Mouse (Mus musculus) spleen, postnatal 14 days (tissue): ENCODE data around the gene Amfr.

Source experiments
- DNase-seq, 2 experiments: peaks; one replicate each; pipeline ENCODE4 v3.0.0; 2021 to 2022; ENCODE audit warnings: low spot score in 2 of 2

Amfr gene

GRCm38 (mm10) chr8:94012013-94012951, at the start of gene Amfr:
Gene Amfr, minus strand, starts transcription at chr8:94012842.
- DNase-seq, result peak; percentile 53 to 64

- DNase-seq, result peak in 1 of 2 experiments; percentile 38
Observed at GRCm38 (mm10) chr8:94057157-94057854, 44.7 kb upstream of the Amfr start.

- DNase-seq, result no peak
Observed at GRCm38 (mm10) chr8:94052696-94053095, 40.1 kb upstream of the Amfr start.

- no peak for DNase-seq
Observed at GRCm38 (mm10) chr8:94047845-94048244, 35.2 kb upstream of the Amfr start.

- no peak for DNase-seq
Observed at GRCm38 (mm10) chr8:94037806-94038205, 25.2 kb upstream of the Amfr start.

GRCm38 (mm10) chr8:94036944-94037524, 24.4 kb upstream of the Amfr start, which contains the start of the genes Nudt21 and Ogfod1:
Gene Nudt21, minus strand, starts transcription at chr8:94037031.
Gene Ogfod1, plus strand, starts transcription at chr8:94037198.
- DNase-seq, result peak; percentile 84 to 89

- DNase-seq, result peak; percentile 38 to 56
Observed at GRCm38 (mm10) chr8:94036541-94036940, 23.9 kb upstream of the Amfr start.

- no peak for DNase-seq
Observed at GRCm38 (mm10) chr8:94035200-94035599, 22.6 kb upstream of the Amfr start.

GRCm38 (mm10) chr8:94033601-94034000, 21.0 kb upstream of the Amfr start:
- DNase-seq, result no peak

GRCm38 (mm10) chr8:94029701-94030100, 17.1 kb upstream of the Amfr start:
- DNase-seq, result no peak

GRCm38 (mm10) chr8:94023916-94024315, 11.3 kb upstream of the Amfr start:
- DNase-seq, result no peak

- DNase-seq, result no peak
Observed at GRCm38 (mm10) chr8:94013026-94013612, 477 bp upstream of the Amfr start.

GRCm38 (mm10) chr8:94011076-94012012, 1.3 kb downstream of the Amfr start:
- DNase-seq, result peak in 1 of 2 experiments; percentile 11

GRCm38 (mm10) chr8:94010101-94010705, 2.4 kb downstream of the Amfr start:
- DNase-seq, result no peak

GRCm38 (mm10) chr8:94009243-94009845, 3.3 kb downstream of the Amfr start:
- DNase-seq, result no peak

- DNase-seq, result no peak
Observed at GRCm38 (mm10) chr8:94004139-94004538, 8.5 kb downstream of the Amfr start.

- no peak for DNase-seq
Observed at GRCm38 (mm10) chr8:93998961-93999360, 13.7 kb downstream of the Amfr start.

- DNase-seq, result no peak
Observed at GRCm38 (mm10) chr8:93989739-93990138, 22.9 kb downstream of the Amfr start.

GRCm38 (mm10) chr8:93984731-93985130, 27.9 kb downstream of the Amfr start:
- DNase-seq, result no peak

- no peak for DNase-seq
Observed at GRCm38 (mm10) chr8:93983827-93984226, 28.8 kb downstream of the Amfr start.
